Mouse (Mus musculus): ENCODE data around the gene Noct. TPM values are rescaled to one million over a fixed set of nuclear protein-coding genes. Genes with fewer than 3 reads are reported as not detected.

Noct gene
- polyA plus RNA-seq (2015; fragmentation: Nextera tagmentation; extraction: Ambion mirVana) = 3.6 and 5.6 TPM in 2 replicates

DNA sequence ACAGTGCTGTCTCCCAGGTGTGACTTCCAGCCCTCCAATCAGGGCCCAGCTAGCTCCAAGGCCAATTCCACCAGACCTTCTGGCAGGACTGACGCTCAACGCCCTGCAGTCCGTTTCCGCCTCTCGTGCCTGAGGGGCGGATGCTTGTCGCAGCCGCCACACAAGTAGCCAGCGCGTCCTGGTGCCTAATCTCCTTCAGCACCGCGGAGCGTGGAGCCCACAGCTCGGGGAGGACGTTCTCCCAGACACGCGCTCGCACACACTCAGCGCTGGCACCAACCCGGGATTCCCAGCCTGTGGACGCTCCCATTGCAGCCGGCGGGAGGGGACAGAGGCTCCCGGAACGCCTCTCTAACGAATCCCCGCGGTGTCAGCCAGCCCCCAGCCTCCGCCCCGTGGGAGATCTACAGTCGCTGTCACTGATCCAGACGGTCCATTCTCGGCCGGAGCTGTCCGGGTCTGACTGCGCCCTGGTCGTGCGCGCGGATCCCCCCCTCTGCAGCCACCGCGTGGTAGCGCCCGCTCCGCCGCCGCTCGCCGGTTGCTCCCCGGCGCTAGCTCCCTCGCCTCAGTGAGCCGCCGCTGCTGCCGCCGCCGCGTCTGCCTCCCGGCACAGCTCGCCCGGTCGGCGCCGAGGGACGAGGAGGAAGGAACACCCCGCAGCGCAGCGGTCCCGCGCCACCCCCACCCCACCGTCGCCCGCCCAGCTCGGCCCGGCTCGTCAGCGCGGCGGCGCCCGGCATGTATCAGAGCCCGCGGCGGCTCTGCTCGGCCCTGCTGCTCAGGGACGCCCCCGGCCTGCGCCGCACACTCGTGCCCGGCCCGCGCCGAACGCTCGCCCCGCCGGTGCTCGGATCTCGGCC lies at the start of gene Noct:
Noct (plus strand) TSS at position 85 of the 863 bp plus-strand sequence.

Small RNA genes within 50 kb of the gene (microRNA-seq; reads per million reads assigned to microRNA genes)
- gene Gm24282 (ENCODE audit: borderline replicate concordance, insufficient number of aligned reads) = not detected

Other genes with a start within 250 kb of the Noct start
- 38.3 and 55.2 TPM in 2 replicates for gene Elf2, start 116.2 kb downstream of the Noct start, polyA plus RNA-seq (2015; fragmentation: Nextera tagmentation; extraction: Ambion mirVana)
- gene Mgarp, start 172.3 kb downstream of the Noct start, polyA plus RNA-seq (2015; fragmentation: Nextera tagmentation; extraction: Ambion mirVana) = 477 and 1,268 TPM in 2 replicates
- 1,570 and 1,962 TPM in 2 replicates for gene Ndufc1, start 184.5 kb downstream of the Noct start, polyA plus RNA-seq (2015; fragmentation: Nextera tagmentation; extraction: Ambion mirVana)
- 16.8 and 27.7 TPM in 2 replicates for gene Naa15, start 190.7 kb downstream of the Noct start, polyA plus RNA-seq (2015; fragmentation: Nextera tagmentation; extraction: Ambion mirVana)

Data from adrenal gland, postnatal 0 days (tissue).